Mouse (Mus musculus) lung, postnatal 10 days (tissue): ENCODE measurements at regions not wholly inside any gene's neighbourhood (a gene's known extent, or its start where the extent isn't known, plus 50 kb on each side); places are given as distances from the start of the nearest gene placed in this dataset.

Experiments used
- DNase-seq: peaks from one replicate; pipeline ENCODE4 v3.0.0; 2021

DNA sequence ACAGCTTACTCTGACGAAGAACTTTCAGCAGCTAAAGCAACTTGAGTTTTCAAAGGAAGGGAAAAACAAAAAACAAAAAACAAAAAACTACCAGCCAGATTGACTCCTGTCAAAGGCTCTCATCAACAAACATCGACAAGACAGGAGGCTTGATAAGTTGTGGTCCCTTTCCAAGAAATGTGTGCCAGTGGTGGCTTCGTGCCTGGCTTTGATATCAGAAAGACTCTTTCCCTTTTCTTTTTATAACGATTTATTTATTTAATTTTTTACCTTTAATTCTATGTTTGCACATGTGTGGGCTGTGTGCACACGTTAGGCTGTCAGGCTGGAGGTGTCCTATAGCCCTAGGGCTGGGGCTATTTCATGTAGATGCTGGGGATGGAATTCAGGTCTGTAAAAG is 60.4 kb downstream of the Dact1 start:
- DNase-seq, result no peak

DNA sequence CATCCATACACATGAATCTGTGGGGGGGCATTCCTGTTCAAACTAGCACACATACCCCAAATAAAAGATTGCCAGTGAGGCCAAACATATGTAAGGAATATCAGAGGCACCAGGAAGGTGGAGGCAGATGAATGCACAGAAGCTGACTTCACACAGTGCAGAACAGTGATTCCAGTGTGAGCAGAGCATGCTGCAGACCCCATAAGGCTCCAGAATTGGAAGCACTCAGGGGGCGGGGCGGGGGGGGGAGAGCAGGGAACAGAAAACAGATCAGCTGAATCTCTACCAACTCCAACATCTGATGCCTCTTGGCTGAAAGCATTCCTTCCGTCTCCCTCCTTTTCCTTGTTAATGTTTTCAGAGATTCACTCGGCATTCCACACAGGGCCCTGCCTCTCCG is 62.3 kb downstream of the Dact1 start:
- DNase-seq, result no peak

DNA sequence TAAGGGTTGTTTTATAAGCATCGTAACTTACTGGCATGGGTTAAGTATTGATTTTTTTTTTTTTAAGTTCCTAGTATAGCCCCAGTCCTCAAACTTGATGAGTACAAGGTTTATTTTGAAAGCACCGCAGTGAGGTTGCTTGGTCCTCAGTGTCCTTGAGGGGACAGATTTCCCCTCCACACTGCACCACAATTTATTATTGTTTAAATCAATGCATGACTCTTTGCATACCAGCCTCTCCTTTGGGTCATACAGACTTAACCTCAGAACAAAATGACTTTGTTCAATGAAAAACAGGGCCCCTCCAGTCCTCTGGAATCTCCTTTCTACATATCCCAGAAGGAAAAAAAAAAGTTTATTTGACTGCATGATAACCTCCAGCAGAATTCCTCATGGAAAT is 63.9 kb downstream of the Dact1 start:
- DNase-seq, result no peak

DNA sequence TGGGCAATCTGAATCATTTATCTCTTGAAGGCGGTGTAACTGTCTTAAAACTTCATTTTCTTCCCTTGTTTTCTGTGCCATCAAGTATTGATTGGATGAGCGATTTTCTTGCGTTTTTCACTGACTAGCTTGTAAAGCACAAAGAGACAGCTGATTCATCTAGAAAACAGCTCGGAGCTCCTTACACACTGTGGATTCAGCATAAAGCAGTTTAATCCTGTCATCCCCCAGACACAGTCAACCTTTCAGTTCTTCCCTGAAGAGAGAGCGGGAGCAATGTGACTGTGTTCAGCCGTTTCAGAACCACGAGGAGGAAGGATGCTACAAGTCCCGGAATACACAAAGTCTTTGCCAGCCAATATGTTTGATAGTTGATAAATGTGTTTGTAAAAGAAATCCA is 66.8 kb downstream of the Dact1 start:
- peak; percentile 4 for DNase-seq

DNA sequence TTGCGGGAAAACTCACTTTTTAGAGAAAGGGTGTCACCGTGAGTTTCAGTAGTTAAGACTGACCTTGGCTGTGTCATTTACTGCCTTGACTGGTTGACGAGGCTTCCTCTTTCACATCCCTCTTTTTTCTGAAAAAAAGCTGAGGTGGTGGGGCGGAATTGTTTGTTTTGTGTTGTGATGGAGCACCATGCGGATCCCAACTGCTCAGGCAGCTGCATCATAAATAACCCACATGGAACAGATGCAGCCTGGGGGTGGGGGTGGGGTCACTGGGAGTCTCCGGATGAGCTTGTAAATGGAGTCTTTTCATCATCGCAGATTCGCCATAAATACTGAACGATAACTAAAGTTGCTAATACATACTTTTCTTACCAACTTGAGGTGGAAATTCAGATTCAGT is 67.3 kb downstream of the Dact1 start:
- DNase-seq, result peak; percentile 22

DNA sequence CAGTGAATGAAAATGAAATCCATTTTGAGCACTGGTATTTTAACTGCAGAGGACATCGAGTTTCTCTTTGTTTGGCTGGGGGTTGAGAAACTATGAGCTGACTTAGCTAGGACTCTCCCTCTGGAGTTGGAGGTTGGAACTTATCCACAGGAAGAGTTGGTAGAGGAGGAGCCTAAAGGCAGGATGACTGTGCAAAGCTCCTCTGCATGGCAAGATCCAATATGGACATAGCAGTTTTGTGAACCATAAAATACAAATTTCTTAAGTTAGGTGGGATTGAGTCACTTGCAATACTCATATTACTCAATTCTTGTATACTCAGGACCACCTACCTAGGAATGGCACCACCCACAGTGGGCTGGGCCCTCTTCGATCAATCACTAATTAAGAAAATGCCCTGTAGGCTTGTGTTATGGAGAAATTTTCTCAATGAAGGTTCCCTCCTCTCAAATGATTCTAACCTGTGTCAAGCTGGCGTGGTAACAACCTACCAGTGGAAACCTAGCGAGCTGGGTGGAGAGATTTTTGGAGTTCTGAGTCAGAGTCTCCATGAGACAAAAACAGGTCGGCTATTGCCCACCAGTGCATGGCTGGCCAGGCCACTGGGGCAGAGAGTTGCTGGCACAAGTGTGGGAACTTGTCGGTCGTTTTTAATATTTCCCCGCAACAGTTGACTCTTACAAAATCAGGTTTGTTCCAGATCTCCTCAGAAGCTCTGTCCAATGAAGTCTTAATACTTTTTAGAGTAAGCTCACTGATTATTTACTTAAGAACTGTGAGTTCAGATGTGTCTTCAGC is 70.1 kb downstream of the Dact1 start:
- no peak for DNase-seq

DNA sequence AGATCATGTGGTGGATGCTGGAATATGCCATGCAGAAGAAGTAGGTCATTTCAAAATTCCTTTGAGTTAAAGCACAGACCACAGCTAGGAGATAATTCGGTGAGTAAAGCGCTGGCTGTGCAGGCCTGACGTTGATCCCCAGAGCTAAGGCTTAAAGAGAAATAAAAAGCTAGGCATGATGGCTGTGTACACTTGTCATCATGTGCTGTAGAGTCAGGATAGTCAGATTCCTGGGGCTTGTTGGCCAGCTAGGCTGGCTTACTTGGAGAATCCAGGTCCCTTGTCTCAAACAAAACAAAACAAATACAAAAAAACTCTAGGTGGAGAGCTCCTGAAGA is 70.7 kb downstream of the Dact1 start:
- DNase-seq, result no peak

DNA sequence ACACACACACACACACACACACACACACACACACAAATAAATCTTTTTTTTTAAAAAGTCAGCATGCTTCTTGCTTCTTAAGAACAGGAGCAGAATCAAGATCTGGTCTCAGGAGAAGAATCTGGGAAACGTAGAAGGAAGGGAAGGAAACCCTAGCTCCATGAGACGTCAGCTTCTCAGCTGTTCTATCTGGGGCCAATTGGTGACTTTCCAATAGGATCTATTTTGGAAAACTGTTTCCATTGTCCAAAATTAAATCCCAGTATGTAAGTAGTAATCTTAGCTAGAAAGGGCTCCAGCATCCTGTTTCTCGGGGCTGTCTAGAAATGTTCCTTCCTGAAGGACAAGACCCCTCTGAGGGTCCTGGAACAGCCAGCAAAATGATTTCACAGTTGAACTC is 76.6 kb downstream of the Dact1 start:
- DNase-seq, result no peak

DNA sequence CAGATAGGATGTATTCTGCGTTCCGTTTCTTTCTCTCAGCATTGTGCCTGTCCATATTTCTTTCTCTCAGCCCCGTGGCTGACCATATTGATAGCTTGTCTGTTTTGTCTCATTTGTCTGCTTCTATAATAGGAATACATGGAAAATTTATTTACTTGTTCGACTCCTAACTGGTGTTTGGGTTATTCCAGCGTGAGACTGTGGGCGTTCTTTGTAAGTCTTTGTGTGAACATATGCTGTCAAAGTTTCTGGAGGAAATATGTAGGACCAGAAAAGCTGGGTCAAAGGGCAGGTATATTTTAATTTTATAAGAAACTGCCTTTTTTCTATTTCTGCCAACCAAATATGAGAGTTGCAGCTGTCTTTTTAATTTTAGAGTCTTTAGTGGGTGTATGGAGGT is 81.8 kb downstream of the Dact1 start:
- DNase-seq, result no peak

DNA sequence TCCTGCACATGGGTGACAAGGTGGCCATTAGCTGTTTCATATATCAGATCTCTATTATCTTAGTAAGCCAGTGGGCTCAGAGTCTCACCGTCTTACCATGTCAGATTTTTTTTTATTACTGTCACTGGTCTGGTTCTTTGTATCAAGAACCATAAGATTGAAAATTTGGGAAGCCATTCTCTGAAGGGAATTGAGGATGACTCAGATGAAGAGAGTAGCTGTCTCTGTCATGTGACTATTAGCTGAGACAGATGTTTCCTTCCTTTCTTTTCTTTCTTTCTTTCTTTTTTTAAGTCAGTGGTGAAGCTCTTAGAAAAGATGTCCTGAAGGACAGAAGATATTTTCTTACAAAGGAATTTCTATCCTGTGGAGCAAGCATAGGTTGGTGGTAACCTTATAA is 84.1 kb downstream of the Dact1 start:
- DNase-seq, result no peak

DNA sequence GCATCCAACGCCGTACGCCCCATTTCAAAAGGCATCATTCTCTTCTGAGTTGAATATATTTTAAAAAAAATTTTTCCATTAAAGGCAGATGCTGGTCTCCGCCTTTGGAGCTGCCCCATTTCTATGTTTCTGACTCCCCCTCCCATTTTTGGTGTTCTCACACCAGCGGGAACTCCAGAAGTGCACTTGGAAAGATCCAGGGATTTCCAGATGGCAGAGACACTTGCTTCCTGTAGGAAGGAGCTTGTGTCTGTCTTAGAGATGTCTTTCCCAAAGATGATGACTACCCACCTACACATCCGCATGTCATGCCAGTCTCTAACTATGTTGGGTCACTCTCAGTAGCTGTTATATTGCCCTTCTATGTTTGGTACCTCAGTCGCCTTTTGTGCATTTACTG is 87.8 kb downstream of the Dact1 start:
- no peak for DNase-seq

DNA sequence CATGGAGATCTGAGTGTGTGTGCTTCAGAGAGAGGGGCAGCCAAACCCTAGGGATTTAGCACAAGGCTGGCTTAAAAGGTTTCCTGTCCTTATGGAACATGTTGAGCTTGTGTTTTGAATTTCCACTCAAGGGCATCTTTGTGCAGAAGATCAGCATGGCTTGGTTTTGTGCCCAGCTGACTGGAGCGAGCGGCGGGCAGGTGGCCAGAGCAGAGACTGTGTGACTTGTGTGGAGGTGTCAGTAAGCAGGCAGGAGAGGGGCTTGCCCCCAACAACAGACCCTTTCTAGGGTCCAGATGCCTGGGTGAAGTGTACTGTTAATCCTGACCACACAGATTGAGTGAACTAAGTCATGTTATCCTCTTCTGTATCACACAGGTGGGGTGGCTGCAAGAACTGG is 89.0 kb downstream of the Dact1 start:
- DNase-seq, result no peak

DNA sequence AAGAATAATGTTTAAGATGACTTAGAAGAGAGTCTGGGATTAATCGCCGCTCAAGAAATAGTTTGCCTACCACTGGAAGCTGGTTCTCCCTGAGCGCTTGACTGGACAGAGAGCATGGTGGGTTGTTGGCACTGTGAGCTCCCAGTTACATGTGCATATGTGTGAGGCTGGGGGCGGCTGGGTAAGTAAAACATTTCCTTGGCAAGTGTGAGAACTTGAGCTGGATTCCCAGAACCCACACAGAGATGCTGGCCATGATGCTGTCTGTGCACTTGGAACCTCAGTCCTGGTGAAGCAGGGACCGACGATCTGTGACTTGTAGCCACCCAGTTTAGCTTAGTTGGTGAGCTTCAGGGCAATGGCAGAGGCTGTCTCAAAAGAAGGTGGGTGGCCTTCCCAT is 90.5 kb downstream of the Dact1 start:
- no peak for DNase-seq

DNA sequence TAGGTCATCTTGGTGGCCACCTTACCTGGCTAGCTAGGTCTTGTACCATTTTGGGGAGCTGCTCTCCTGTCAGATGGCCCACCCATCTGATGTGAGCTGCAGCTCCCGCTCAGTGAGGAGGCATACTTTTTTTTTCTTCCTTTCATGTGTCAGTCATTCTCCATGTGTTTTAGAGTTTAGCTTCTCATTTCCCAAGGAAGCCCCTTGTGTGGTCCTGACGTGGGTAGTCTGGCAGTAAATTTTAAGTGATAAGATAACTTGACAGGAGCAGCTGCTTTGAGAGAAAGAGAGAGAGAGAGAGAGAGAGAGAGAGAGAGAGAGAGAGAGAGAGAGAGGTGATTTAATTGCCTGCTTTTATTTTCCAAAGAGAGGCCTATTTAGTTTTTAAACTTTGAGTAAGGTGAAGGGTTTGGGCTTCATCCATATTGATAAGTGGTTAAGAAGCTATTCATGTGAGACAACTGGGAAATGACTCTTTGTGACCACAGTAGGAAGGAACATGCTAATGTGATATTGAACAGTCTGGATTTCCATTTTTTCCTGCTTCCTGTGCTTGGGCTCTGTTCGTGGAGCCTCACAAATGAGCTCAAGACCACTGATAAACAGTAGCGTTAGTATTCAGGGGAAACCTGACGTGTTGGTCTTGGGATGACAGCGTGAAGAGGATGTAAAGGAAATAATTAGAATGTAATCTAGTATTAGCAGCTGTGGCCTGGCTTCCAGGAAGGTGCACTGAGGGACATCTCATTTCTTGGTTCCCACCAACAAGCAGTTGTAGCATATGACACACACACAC is 92.1 kb downstream of the Dact1 start:
- no peak for DNase-seq

DNA sequence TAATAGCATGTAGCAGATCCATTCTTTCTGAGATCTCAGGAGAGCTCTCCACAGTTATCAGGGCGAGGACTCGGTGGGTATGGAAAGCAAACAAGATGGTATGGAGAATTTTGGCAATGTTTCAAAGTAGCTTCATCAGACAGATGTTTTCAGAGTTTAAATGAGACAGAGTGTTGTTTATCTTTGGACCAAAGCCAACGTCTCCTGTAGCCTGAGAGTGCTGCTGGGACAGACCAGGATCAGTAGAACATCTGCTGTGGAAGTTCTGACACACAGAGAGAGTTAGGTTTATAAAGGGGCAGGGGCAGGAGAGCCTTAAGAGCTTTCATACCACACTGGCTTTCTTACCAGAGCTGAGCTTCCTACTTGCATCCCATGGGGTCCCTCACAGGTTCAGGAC is 97.6 kb downstream of the Dact1 start:
- DNase-seq, result no peak

DNA sequence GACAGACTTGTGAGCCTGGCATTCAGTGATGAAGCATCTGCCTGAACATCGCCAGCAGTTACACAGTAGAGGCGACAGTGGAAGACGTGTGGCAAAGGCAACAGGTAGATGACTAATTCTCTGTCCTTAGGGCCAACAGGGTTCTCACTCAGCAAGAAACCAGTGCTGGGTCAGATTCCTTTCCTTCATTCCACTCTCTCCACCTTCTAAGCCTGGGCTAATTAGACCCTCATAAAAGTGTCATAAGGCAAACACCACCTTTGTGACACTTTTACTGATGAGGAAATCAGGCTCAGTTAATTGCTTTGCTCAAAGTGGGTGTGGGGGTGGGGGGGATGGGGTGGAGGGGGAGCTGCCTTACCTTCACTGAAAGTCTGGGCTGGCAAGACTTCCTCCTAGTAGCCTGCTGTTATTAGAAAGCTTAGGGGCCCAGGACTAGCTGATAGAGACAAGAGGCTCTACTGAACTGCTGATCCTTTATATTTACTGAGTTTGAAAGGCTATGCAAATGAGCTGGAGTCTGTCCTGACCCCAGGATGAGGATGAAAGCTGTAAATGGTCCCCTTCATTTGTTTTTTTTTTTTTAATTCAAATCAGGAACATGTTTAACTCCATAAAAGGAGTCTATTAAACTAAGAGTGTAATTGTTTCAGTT is 98.8 kb downstream of the Dact1 start:
- no peak for DNase-seq

DNA sequence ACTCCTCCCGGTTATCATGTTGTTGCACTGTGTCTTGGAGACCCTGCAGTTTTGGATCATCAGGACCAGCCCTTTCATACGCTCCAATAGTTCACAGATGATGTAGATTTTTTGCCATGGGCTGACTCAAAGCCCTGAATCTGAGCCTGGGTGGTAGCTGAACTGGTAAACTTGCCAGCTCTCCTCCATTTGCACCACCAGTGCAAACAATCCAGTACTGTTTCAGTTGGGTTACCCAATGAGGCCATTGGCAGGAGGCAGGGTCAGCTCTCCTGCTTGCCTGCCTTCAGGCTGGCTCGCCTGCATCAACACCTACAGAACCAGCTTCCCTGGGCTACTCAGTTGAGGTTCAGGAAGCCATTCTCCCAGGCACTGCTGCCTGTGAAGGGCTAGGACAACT is 102.6 kb downstream of the Dact1 start:
- no peak for DNase-seq

DNA sequence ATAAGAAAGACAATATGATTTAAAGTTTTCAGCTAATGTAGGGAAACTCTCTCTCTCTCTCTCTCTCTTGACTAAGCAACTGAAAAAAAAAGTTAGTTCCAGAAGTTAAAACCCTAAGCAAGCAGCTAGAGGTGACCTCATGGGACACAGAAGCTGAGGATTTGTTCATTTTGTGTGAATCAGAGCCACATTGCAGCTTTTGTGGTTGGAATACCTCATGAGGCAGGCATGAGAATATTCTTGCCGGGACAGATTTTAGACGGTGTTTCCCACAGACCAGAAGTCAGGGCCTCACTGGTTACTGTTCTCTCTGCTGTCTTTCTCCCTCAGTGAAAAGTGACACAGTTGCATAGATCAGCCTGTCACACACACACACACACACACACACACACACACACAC is 107.3 kb downstream of the Dact1 start:
- no peak for DNase-seq

DNA sequence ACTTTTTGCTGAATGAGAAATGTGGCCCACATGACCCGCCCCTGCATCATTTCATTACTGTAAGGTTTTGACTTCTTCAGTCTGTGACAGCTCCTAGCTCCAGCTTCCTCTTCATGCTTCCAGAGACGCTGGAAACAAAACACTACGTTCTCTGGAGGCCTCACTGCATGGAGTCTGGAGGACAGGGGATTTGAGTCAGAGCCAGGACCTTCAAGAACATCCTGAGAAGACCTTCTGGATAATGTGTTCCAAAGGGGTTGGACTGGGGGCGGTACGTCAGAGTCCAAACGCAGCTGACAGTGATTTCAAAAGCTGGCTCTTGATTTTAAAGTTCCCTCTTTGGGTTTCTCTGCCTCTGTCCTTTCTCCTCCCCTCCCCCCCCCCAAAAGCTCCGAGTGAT is 108.5 kb downstream of the Dact1 start:
- DNase-seq, result peak; percentile 13

DNA sequence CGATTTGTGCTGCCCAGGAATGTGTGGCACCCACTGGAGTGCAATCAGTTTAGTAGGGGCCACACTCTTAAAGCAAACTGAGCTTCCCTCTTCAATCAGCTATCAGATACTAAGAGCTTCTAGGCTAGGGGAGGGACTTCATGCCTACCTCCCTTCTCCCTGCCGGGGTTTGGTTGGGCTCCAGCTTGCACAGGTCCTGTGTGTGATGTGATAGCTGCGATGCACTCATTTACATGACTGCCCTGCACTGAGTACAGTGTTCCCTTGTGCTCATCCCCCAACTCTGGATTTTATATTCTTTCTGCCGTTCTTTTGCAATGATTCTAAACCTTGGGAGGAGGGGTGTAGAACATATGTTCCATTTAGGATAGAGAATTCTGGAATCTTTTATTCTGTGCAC is 109.5 kb downstream of the Dact1 start:
- DNase-seq, result no peak

DNA sequence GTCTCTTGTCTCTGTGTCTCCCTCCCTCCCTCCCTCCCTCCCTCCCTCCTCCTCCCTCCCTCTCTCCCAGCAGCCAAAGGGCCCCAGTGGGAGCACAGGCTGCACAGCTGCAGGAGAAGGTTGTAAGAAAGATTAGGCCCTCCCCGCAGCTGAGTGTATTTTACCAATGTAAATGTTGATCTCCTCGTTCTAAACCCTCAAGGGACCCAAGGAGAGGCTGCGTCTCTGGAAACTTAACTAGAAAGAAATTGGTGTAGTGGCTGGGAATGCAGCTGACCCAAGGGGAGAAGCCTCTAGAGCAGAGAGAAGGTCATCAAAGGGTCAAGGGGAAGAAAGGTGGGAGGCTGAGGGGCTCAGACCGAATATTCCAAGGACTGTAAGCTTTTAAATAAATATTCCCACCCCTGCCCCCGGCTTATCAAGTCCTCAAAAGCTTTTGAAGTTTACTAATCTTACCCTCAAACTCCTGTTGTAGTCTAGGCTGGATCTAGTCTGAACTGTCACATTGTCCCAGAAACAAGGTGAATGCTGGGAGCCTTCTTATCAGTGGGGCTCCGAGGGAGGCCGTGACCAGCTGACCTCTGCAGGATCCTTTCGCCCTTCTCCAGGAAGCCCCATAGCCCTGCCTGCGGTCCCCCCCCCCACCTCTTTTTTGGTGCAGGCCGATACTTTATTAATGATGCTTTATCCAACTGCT is 116.5 kb downstream of the Dact1 start:
- no peak for DNase-seq

DNA sequence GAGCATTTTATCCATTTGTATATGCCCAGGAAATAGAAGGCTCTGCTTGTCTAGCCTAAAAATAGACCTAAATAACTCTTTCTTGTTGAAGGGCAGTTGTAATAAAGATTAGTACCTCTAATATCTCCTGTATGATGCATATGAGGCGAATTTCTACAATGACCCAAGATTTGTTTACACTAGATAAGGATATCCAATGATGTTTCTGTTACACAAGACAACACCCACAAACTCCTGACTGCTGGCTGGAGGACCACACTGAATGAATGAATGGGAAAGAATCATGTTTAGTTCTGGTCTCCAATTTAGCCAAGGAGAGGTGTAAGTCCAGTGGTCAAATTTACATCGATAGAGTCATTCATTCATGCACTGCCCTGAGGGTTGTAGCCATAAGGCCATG is 118.3 kb downstream of the Dact1 start:
- no peak for DNase-seq

DNA sequence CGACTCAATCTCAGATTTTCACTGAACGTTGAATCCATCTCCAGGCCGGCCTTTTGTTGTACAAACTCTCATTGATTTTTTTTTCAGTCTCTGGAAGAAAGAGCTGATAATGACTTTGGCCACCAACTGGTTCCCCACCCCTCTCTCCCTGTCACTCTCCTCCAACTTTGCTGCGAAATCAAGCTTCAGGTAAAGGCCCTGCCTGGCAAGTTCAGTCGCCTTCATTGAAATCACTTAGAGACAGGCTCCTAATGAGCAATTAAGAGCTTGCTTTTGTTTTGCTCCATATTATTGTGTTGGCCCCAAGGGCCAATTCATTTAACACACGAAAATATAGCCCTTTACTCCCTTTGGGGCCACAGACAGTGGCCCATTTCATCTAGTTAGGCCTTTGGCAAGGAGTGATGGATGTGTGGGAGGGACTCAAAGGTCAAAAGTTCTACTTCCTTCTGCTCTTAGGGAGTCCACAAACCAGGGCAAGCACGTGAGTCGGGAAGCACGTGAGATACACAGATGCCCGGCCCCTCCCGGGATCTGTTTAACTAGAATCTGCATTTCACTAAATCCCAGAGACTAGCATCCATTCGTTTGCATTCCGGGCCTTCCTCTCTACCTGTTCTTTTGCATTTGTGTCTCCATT is 120.0 kb downstream of the Dact1 start:
- DNase-seq, result no peak
